Mouse (Mus musculus): ENCODE data around the gene Kin. TPM values are rescaled to one million over a fixed set of nuclear protein-coding genes. Genes with fewer than 3 reads are reported as not detected.
A peak's percentile ranks its signal among the peaks of the same experiment; 100 is the strongest.

Gene Kin
- total RNA-seq (2018; cell fraction: chromatin; rRNA removed), result 10 to 100 TPM; 19.1 to 51.6 (median 37.5) TPM
- total RNA-seq (2018; cell fraction: cytosol; rRNA removed), result 10 to 100 TPM in 23 of 26 experiments, 1 to 10 TPM in 3; 9.1 to 14.3 (median 11.7) TPM
- 10 to 100 TPM; 22.7 to 41.8 (median 30.4) TPM for total RNA-seq (2018; cell fraction: nucleus; rRNA removed)
- polyA plus RNA-seq (2018), result 10.6 to 21.0 TPM (median 16.0 TPM) in 3 replicates

GRCm38 (mm10) chr2:10080310-10081010, at the start of gene Kin, which contains the start of gene Atp5c1:
Gene Kin (plus strand): TSS chr2:10080593.
Gene Atp5c1 (minus strand): TSS chr2:10080510.
- whole genome bisulfite sequencing (ENCODE audit: missing documents), result under 1% methylated on average over 59 of the region's 61 CpGs
- Histone ChIP-seq H3K27ac (peak within 1 kb of the TSS; percentile 86), H3K4me3 (ENCODE audit: inconsistent target) (peak within 1 kb of the TSS; percentile 85)

GRCm38 (mm10) chr2:10033684-10034083, 46.7 kb upstream of the Kin start:
- Histone ChIP-seq H3K79me2 (ENCODE audit: inconsistent target) (peaks cover 46% of the 10 kb centered on the region; the same call in 1 of the 2 replicates), H3K36me3 (ENCODE audit: inconsistent target) (no peaks in the 10 kb centered on the region), H3K4me3 (ENCODE audit: inconsistent target) (no peak overlapping the region), H3K27ac (no peak overlapping the region)
- WGBS (ENCODE audit: missing documents), result 70% methylated on average over 4 of the region's 4 CpGs

More at GRCm38 (mm10) chr2:10080310-10081010, at the start of gene Kin, which contains the start of gene Atp5c1:
- Histone ChIP-seq H3K36me3 (ENCODE audit: inconsistent target) (no peaks in the 10 kb centered on the region), H3K79me2 (ENCODE audit: inconsistent target) (peaks cover 98% of the 10 kb centered on the region)

GRCm38 (mm10) chr2:10034976-10035375, 45.4 kb upstream of the Kin start:
- Histone ChIP-seq H3K36me3 (ENCODE audit: inconsistent target) (peaks cover 6% of the 10 kb centered on the region; the same call in 1 of the 2 replicates), H3K27ac (no peak overlapping the region), H3K4me3 (ENCODE audit: inconsistent target) (no peak overlapping the region), H3K79me2 (ENCODE audit: inconsistent target) (peaks cover 46% of the 10 kb centered on the region; the same call in 1 of the 2 replicates)
- WGBS (ENCODE audit: missing documents), result 96% methylated on average over 3 of the region's 3 CpGs

GRCm38 (mm10) chr2:10047758-10048436, 32.5 kb upstream of the Kin start:
- Histone ChIP-seq H3K4me3 (ENCODE audit: inconsistent target) (peak overlapping the region; percentile 83), H3K79me2 (ENCODE audit: inconsistent target) (peaks cover 53% of the 10 kb centered on the region), H3K27ac (no peak overlapping the region), H3K36me3 (ENCODE audit: inconsistent target) (no peaks in the 10 kb centered on the region)
- WGBS (ENCODE audit: missing documents), result under 1% methylated on average over 43 of the region's 47 CpGs

- H3K4me3 ChIP-seq (ENCODE audit: inconsistent target), result peak within 1 kb of the TSS; percentile 83
- WGBS (ENCODE audit: missing documents), result 0% methylated on average over 20 of the region's 36 CpGs
- peaks cover 47% of the 10 kb centered on the region for H3K79me2 ChIP-seq (ENCODE audit: inconsistent target)
- peak within 1 kb of the TSS; percentile 12; the same call in 1 of the 2 replicates for H3K27ac ChIP-seq
- no peaks in the 10 kb centered on the region for H3K36me3 ChIP-seq (ENCODE audit: inconsistent target)
Observed at GRCm38 (mm10) chr2:10048461-10048860, 31.9 kb upstream of the Kin start, which contains the start of gene Taf3. Gene Taf3 (minus strand): TSS chr2:10048596.

GRCm38 (mm10) chr2:10049456-10049855, 30.9 kb upstream of the Kin start:
- WGBS (ENCODE audit: missing documents), result 11% methylated on average over 10 of the region's 10 CpGs
- Histone ChIP-seq H3K27ac (0 out of 2 replicates have a peak overlapping the region, but pooled peaks have one; percentile 12), H3K36me3 (ENCODE audit: inconsistent target) (no peaks in the 10 kb centered on the region), H3K4me3 (ENCODE audit: inconsistent target) (peak overlapping the region; percentile 83), H3K79me2 (ENCODE audit: inconsistent target) (peaks cover 38% of the 10 kb centered on the region)

- peaks cover 11% of the 10 kb centered on the region for H3K36me3 ChIP-seq (ENCODE audit: inconsistent target)
- no peak overlapping the region for H3K27ac ChIP-seq
- 91% methylated on average over 3 of the region's 3 CpGs for WGBS (ENCODE audit: missing documents)
- peaks cover 23% of the 10 kb centered on the region for H3K79me2 ChIP-seq (ENCODE audit: inconsistent target)
- no peak overlapping the region for H3K4me3 ChIP-seq (ENCODE audit: inconsistent target)
Observed at GRCm38 (mm10) chr2:10050878-10051277, 29.5 kb upstream of the Kin start.

- Histone ChIP-seq H3K4me3 (ENCODE audit: inconsistent target) (no peak overlapping the region), H3K79me2 (ENCODE audit: inconsistent target) (peaks cover 12% of the 10 kb centered on the region), H3K36me3 (ENCODE audit: inconsistent target) (peaks cover 23% of the 10 kb centered on the region), H3K27ac (no peak overlapping the region)
- 90% methylated on average over 1 of the region's 1 CpGs for WGBS (ENCODE audit: missing documents)
Observed at GRCm38 (mm10) chr2:10051996-10052395, 28.4 kb upstream of the Kin start.

- Histone ChIP-seq H3K36me3 (ENCODE audit: inconsistent target) (peaks cover 75% of the 10 kb centered on the region), H3K4me3 (ENCODE audit: inconsistent target) (no peak overlapping the region), H3K79me2 (ENCODE audit: inconsistent target) (no peaks in the 10 kb centered on the region), H3K27ac (no peak overlapping the region)
- 94% methylated on average over 5 of the region's 5 CpGs for WGBS (ENCODE audit: missing documents)
Observed at GRCm38 (mm10) chr2:10058836-10059235, 21.6 kb upstream of the Kin start.

- peaks cover 12% of the 10 kb centered on the region for H3K36me3 ChIP-seq (ENCODE audit: inconsistent target)
Observed at GRCm38 (mm10) chr2:10071751-10072150, 8.6 kb upstream of the Kin start.

GRCm38 (mm10) chr2:10074470-10074869, 5.9 kb upstream of the Kin start:
- H3K36me3 ChIP-seq (ENCODE audit: inconsistent target), result no peaks in the 10 kb centered on the region; the same call in 1 of the 2 replicates
- no peak overlapping the region for H3K4me3 ChIP-seq (ENCODE audit: inconsistent target)
- 95% methylated on average over 6 of the region's 7 CpGs for WGBS (ENCODE audit: missing documents)
- no peak overlapping the region for H3K27ac ChIP-seq
- peaks cover 100% of the 10 kb centered on the region for H3K79me2 ChIP-seq (ENCODE audit: inconsistent target)

More at GRCm38 (mm10) chr2:10071751-10072150, 8.6 kb upstream of the Kin start:
- H3K27ac ChIP-seq, result no peak overlapping the region
- peaks cover 94% of the 10 kb centered on the region for H3K79me2 ChIP-seq (ENCODE audit: inconsistent target)
- 68% methylated on average over 7 of the region's 7 CpGs for WGBS (ENCODE audit: missing documents)
- H3K4me3 ChIP-seq (ENCODE audit: inconsistent target), result no peak overlapping the region

GRCm38 (mm10) chr2:10076675-10077074, 3.7 kb upstream of the Kin start:
- H3K27ac ChIP-seq, result no peak overlapping the region
- H3K79me2 ChIP-seq (ENCODE audit: inconsistent target), result peaks cover 98% of the 10 kb centered on the region
- H3K36me3 ChIP-seq (ENCODE audit: inconsistent target), result no peaks in the 10 kb centered on the region
- no peak overlapping the region for H3K4me3 ChIP-seq (ENCODE audit: inconsistent target)
- 60% methylated on average over 8 of the region's 8 CpGs for WGBS (ENCODE audit: missing documents)

GRCm38 (mm10) chr2:10079745-10080309, 566 bp upstream of the Kin start:
- 0% methylated on average over 28 of the region's 28 CpGs for WGBS (ENCODE audit: missing documents)
- Histone ChIP-seq H3K36me3 (ENCODE audit: inconsistent target) (no peaks in the 10 kb centered on the region), H3K79me2 (ENCODE audit: inconsistent target) (peaks cover 98% of the 10 kb centered on the region), H3K27ac (peak overlapping the region; percentile 86), H3K4me3 (ENCODE audit: inconsistent target) (peak overlapping the region; percentile 85)

GRCm38 (mm10) chr2:10081453-10082080, 1.2 kb downstream of the Kin start:
- H3K4me3 ChIP-seq (ENCODE audit: inconsistent target), result peak overlapping the region; percentile 85
- no peak overlapping the region for H3K27ac ChIP-seq
- H3K79me2 ChIP-seq (ENCODE audit: inconsistent target), result peaks cover 98% of the 10 kb centered on the region
- H3K36me3 ChIP-seq (ENCODE audit: inconsistent target), result no peaks in the 10 kb centered on the region
- 89% methylated on average over 5 of the region's 5 CpGs for whole genome bisulfite sequencing (ENCODE audit: missing documents)

All from macrophage (primary cell).